Mouse (Mus musculus) heart, postnatal 4 days (tissue): ENCODE results near the gene Aldh3b3. TPM values are rescaled to one million over a fixed set of nuclear protein-coding genes. Genes with fewer than 3 reads are reported as not detected.
"Not testable (repeated sequence)": the region's sequence is repeated elsewhere in the genome, so short reads cannot be mapped to it uniquely, and the experiment has no call there.

ENCODE experiments used
- DNase-seq: peaks from one replicate; pipeline ENCODE4 v3.0.0; 2021
- total RNA-seq, 2 experiments: library from RNA; stranded (reverse); gene quantifications; 2 replicates each; pipeline ENCODE4 v1.2.3; 2021

Gene Aldh3b3
- total RNA-seq, 2 experiments from 2014 or later, result 0.17 to 0.18 TPM

DNA sequence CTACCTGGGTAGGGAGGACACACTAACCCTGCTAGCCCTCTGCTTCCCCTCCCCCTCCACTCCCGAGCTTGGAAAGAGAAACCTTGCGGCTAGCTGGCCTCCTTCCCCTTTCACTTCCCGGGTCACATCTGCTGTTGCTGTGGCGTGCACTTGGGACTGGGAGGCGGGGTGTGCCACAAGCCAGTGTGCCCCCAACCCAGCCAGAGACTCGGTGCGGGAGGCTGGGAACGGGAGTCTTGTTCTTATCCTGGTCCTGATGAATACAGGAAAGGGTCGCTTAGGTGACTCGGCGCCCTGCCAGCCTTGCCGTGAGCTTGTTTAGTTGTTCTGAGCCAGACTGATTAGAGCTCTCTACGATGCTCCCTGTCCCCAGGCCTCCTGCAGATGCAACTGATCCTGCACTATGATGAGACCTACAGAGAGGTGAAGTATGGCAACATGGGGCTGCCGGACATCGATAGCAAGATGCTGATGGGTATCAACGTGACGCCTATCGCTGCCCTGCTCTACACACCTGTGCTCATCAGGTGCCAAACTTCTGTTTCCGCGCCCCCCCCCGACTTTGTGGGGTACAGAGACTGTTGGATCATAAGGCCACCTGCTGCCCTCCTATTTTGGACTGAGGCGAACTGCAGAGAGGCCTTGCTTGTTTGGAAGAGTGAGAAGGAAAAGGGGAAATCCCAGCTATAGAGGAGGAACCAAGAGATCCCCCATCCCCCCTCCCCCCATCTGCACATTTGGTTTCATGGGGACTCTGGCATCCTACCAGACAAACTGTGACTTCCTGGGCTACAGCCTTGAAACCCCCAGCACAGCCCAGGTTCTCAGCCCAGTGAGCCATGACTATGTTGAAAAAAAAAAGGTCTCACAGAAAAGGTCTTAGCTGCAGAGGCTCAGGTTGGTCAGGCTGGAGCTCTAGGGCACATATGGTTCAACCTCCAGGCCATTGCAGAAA, 22.3 kb upstream of the Aldh3b3 start:
- DNase-seq, result peak; percentile 68

DNA sequence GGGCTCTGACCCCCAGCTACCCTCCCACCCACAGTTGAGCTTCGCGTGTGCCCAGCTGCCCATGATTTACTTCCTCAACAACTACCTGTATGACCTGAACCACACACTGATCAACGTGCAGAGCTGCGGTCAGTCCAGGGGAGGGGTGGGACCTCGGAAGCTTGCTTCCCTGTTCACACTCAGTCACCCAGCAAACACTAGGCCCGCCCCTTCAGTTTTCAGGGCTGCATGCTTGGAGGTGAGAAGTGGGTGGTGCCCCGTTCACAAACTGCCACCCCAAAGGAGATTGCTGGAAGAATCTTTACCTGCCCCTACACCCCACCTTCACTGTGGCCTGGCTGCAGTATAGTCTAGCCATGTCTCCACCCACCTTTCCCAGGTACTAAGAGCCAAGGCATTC, 16.1 kb upstream of the Aldh3b3 start:
- no peak for DNase-seq

DNA sequence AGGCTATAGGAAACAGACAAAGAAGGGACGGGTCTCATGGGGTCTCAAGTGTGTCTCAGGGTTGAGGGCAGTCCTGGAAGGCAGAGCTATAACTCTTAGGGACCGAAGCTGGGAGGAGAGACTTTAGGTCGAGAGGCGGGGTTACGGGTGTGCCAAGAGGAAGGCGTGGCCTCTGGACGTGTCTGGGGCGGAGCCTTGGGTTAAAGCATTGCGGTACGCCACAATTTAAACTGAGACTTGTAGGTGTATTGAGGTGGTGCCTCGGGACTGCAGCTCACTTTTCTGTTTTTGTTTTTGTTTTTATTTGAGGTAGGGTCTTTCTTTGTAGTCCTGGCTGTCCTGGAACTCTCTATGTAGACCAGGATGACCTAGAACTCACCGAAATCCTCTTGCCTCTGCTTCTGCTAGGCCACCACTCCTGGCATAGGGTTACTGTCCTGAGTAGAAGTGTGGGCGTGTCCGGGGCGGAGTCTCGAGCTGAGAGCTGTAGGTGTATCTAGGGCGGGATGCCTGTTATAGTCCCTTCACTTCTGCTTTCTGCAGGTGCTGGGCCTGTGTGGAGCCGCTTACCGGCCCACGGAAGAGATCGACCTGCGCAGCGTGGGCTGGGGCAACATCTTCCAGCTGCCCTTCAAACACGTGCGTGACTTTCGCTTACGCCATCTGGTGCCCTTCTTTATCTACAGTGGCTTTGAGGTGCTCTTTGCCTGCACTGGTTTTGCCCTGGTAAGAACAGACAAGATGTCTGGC, 15.3 kb upstream of the Aldh3b3 start:
- no peak for DNase-seq

DNA sequence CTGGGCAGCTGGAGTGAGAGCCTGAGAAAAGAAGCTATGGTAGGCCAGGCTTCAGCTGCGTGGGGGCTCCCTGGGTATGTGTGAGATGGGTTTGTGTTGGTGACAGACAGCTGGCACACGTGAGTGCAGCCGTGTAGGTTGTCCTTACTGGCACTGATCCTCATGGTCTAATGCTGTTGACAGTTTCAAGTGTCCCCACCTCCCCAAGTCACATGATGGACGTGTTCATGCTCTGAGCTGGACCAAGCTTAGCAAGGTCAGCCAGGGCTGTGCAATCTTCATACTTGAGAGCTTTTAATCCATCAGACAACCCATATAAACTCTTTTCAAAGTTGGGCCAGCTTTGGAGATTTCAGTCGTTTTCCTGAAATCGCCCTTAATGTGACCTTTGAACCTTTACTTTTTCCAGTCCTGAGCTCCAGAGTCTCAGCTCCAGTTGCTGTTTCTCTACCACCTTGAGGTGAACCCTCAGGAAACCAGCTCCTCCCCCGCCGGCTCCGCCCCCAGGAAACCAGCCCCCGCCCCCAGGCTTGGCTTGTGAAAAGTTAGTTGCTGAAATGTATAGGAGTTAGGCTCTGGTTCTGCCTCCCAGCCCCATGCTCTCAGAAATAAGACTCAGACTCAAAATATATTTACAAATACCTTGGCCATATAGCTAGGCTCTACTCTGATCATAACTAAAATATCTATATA, 12.4 kb upstream of the Aldh3b3 start:
- peak; percentile 53 for DNase-seq

DNA sequence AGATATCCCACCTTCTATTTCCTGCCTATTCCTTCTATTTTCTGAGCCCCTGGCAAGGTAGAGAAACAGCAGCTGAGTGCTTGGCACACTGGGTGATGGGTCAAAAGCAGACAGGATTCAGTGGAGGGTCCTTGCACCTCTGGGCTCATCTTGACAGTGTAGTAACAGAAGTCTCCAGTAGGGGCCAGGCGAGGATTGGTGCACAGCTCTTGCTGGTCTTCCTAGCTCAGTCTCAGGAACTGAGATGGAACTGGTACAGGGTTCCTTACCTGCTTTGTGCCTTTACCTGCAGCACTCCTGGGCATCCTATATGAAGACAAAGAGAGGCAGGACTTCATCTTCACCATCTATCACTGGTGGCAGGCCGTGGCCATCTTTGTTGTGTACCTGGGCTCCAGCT, 11.7 kb upstream of the Aldh3b3 start:
- DNase-seq, result peak; percentile 84

DNA sequence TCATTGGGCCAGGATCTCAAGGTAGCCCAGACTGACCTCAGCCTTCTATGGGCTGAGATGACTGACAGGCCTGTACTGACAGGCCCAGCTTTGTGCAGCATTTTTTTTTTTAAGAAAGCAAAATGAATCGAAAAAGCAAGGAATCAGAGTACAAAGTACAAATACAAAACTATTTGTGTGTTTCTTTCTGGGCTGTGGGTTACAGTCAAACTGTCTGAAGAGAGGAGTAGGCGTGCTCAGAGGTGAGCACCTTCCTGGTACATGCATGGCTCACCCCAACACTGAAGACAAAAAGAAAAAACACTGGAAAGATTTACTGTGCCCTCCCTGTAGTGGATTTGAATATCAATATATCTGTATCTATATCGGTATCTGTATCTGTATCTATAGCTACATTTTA, 10.6 kb upstream of the Aldh3b3 start:
- DNase-seq, result no peak

DNA sequence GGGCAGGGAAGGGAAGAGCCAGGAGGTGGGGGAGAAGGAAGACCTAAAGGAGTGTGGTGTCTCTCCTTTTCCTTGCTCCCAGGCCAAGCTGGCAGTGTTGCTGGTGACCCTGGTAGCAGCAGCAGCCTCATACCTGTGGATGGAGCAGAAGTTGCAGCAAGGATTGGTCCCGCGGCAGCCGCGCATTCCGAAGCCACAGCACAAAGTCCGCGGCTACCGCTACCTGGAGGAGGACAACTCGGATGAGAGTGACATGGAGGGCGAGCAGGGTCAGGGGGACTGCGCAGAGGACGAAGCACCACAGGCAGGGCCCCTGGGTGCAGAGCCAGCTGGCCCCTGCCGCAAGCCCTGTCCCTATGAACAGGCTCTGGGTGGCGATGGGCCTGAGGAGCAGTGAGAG, 9.9 kb upstream of the Aldh3b3 start:
- DNase-seq, result no peak

DNA sequence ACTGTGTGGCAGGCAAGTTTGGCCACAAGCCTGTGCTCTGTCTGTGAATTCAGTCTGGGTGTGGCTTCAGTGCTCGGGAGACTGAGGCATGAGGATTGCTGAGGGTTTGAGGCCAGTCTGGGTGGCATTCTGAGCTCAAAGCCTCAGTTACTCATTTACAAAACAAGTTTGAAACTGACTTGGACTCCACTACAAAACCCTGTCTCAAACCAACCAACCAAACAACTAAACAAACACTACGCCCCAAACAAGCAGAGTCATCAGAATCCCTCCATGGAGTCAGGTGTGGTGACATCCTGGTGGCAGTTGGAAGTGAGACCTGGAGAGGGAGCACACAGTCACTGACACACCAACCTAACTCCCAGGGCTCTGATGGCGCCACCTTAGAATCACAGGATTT, 8.1 kb upstream of the Aldh3b3 start:
- no peak for DNase-seq

DNA sequence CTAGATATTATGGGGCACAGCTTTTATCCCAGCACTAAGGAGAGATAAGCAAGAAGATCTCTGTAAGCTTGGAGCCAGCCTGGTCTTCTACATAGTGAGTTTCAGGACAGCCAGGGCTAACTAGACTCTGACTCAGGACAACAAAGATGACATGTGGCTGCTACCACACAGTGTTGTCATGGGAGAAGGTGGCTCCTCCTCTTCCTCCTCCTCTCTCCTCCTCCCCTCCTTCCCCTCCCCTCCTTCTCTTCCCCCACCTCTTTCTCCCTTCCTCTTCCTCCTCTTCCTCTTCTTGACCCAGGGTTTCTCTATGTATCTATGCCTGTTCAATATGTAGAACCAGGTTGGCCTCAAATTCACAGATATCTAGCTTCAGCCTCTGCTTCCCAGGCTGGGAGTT, 7.0 kb upstream of the Aldh3b3 start:
- DNase-seq, result no peak

DNA sequence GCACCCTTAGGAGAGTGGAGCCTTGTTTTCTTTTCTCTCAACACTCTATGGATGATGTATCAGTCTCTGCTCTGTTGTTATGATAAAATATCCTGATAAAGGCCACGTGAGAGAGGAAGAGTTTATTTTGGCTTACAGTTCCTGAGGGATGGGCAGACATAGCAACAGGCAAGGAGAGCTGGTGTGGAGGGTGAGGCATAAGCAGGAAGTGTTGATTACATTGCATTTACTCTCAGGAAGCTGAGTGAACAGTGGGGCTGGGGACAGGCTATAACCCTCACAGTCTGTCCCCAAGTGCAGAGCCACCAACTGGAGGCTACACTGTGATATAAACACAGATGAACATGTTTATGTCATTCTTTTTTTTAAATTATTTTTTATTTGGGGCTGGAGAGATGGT, 6.3 kb upstream of the Aldh3b3 start:
- DNase-seq, result no peak

DNA sequence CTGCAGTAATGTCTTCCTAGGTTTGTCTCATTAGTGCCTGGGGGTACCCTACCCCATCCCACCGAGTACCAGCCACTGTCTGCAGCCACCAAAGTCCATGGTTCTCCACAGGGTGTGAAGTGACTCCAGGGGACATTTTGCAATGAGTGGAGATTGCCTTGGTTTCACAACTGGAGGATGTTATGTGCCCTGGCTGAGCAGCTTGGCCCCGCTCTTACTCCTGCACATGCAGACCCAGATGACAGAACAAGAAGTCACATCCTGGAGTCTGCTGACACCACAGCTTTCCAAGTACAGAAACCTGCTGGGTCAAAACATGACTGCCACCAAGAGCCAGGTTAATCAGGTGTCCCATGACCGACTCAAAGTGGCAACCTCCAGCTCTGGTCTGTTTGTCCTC, 3.4 kb upstream of the Aldh3b3 start:
- no peak for DNase-seq

DNA sequence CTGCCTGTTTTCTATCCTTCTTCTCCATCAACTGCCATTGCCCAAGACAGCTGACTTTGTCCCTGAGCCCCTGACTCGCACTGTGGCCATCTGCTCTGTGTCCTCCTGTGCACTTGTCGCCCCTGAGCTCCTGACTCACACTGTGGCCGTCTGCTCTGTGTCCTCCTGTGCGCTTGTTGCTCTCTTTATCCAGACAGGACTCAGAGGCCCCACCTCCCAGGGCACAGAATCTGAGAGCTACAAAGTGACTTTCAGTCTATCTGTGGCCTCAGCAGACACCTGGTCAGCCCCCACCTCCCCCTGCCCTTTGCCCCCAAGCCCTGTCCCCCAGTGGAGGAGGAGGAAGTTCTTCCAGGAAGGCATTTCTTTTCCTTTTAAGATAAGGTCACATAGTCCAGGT, 2.6 kb upstream of the Aldh3b3 start:
- DNase-seq, result no peak

DNA sequence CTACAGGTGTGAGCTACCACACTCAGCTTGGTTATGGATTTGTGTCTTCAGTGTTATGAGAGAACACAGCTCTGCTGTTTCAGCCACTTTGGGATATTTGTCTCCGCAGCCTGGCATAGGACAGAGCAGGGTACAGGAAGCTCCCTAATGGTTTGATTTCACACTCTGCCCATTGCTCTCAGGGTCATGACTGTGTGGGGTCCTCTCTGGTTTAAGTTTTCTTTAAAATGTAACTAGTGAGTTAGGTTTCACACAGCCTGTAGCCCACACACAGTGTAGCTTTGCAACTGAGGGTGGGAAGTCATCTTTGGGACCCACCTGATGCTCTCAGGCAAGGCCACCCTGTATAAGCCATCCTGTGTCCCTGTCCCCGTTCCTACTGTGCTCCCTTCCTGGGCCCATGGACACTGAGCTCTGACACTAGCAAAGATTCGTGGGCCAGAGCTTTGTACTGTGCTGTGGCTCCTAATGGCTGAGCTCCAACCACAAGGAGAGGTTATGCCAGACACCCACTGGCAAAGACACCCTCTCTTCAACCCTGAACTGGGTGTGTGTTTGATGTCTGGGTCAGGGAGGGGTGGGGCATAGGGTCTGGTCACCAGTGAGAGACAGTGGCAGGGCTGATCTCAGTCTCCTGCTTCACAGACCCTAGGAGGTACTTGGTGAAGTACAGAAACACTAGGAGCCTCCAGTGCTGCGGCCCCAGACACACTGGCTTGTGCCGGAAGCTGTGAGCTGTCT, 979 bp upstream of the Aldh3b3 start:
- DNase-seq, result not testable (repeated sequence)

DNA sequence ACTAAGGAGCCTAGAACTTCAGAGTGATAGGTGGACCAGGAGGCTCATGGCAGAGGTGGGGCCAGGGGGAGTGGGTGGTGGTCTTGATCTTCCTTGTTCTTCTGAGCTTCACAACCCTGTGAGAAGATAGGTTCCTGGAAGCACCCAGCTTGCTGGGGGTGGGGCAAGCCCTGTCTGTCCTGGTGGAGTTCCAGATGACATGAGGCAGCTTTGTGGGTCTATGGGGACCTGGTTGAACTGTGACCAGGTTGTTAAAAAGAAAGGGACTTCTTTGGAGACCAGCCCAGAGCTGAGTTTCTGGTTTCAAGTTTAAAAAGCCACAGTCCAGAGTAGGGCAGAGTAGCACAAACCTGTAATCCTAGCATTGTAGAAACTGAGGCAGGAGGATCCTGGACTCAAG, 585 bp downstream of the Aldh3b3 start:
- DNase-seq, result no peak

DNA sequence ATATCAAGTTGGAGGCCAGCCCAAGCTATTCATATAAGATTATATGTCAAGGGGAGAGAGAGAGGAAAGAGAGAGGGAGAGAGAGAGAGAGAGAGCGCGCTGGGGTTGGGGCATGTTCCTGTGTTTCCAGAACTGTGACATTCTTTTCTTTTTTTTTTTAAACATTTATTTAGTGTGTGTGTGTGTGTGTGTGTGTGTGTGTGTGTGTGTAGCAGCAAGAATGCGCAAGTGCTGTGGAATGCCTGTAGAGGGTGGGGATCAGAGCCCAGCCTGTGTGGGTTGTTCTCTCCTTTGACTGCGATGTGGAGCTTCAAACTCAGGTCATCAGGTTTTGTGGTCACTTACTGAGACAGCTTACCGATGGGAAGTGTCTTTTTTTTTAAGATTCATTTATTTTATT, 1.8 kb downstream of the Aldh3b3 start:
- no peak for DNase-seq

DNA sequence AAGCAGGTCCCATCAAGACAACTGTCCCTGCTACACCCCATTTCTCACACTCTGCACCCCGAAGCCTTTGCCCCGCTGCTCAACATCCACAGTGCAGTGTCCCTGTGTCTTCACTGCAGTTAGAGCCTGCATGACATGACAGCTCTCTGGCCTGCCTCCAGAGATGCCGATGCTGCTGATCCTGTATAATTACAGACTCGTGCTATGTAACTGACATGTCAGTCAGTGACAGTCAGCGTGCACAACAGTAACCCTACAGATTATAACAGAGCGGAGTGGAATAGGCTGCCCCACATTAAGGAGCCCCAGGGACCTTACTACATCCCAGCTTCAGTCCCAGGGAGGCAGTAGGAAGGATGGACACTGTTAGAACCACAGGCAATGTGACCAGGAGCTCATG, 3.4 kb downstream of the Aldh3b3 start:
- DNase-seq, result not testable (repeated sequence)

DNA sequence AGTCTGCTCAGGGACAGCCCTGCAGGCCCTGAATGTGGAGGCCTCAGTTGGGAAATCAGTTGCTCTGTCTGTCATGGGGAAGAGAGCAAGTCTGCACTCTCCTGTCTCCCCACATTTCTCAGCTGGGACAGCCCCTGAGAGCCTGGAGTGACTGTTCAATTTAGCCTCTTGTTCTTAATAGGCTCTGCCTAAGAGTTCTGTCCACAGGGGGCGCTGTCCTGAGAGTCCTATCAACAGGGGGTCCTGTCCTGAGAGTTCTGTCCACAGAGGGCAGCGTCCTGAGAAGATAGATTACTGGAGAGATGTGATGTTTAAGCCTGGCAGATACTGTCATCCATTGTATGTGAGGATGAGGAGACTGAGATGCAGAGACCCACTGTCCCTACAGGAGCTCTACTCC, 4.0 kb downstream of the Aldh3b3 start:
- peak; percentile 69 for DNase-seq

DNA sequence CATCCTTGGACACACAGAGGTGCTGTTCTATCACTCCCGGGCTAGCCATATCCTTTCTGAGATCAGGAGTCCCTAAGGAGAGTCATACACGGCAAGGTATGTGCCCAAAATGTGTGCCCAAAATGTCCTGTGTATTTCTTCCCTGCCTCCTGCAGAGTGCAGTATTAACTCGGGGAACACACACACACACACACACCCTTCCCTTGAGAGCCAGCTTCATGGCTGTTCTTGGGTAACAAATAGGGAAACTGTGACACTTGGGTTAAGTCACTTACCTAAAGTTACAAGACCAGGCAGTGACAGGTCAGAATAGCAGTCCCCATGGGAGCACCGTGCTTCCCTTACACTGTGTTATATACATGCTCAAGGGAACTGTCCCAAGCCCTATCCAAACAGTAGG, 5.6 kb downstream of the Aldh3b3 start:
- no peak for DNase-seq

DNA sequence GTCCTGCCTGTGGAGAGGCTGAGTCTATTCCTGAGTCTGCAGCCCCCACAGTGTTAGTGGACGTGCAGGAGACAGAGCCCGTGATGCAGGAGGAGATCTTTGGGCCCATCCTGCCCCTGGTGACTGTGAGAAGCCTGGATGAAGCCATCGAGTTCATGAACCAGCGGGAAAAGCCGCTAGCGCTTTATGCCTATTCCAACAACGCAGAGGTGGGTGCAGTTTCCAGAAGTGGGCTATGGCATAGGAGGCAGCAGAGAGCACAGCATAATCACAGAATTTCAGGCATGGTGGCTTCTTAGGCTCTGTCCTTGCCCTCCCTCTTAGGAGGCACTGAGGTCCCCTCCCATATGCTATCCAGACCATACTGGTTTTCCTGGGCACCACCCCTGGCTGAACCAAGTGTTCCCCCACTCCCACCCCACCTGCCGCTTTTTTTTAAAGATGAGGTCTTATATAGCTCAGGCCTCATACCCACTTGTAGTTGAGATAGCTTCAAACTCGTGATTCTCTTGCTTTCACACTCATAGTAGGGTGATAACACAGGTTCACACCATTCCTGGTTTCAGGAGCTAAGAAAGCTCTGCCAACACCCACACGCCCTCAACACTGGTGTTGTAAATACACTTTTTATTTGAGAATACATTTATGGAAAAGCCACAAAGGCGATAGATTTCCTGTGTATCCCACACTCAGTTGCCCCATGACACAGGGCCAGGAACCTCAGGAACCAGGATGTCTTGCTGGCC, 8.1 kb downstream of the Aldh3b3 start:
- DNase-seq, result no peak

DNA sequence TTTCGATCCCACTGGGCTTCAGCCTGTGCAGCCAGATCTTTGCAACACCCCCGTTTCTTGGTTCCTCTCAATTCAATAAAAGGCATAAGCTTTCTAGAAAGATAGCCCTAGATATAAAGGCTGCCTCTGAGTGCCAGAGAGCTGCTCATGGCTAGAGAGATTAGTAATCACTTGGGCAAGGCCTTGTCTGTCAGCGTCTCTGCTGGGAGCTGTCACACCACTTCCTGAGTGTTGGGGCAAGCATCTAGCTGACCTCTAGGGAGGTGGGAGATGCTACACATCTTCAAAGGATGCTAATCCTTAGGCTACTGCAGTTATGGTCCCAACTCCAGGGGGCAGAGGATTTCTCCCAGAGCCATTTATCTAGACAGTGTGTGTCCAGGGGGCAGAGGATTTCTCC, 8.8 kb downstream of the Aldh3b3 start:
- DNase-seq, result no peak

DNA sequence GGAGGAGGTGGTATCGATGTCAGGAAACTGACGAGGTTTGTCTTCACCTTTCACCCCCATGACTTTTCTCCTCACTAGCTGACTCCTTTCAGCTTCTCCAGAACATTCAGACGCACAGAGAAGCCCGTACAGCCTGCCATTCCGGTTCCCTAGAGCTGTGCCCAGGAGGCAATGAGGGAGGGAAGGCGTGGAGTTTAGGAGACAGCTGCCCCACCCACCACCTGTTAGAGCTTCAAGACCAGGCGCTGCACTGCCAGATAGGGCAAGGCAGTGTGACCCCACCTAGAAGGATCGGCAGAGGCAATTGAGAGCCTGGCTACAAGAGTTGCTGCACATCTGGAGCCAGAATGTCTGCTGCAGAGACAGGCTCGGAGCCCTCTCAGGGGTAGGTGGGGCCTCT, 13.8 kb downstream of the Aldh3b3 start, which contains the start of gene Aldh3b2:
TSS of gene Aldh3b2 (plus strand) at position 100 of the 400 bp plus-strand sequence.
- DNase-seq, result no peak

DNA sequence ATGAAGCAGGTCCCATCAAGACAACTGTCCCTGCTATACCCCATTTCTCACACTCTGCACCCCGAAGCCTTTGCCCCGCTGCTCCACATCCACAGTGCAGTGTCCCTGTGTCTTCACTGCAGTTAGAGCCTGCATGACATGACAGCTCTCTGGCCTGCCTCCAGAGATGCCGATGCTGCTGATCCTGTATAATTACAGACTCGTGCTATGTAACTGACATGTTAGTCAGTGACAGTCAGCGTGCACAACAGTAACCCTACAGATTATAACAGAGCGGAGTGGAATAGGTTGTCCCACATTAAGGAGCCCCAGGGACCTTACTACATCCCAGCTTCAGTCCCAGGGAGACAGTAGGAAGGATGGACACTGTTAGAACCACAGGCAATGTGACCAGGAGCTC, 16.2 kb downstream of the Aldh3b3 start:
- not testable (repeated sequence) for DNase-seq
